Mouse (Mus musculus) spleen, adult 18-20 months (tissue): ENCODE data around the gene Ttc9.

Experiments used
- DNase-seq, 2 experiments: peaks; one replicate each; pipeline ENCODE4 v3.0.0; 2022; ENCODE audit warnings: mixed read lengths in 2 of 2

The Ttc9 gene

DNA sequence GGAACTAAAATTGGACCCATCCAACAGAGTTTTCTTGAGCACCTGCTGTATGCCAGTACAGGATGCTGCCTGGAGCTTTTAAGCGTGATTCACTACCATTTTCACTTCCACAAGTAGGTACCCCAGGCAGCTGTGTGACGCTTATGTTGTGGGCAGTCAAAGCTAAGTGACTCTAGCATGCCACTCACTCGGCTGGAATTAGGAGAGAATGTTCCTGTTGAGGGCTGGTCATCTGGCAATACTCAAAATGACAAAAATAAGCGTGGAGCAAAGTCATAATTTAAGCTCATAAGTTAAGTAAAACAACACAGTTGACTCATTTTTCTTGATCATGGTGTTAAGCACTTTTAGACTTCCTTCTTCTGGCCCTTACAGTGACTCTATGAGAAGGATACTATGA lies 31.0 kb downstream of the Ttc9 start:
- no peak for DNase-seq

GRCm38 (mm10) chr12:81663116-81663515 lies 32.1 kb downstream of the Ttc9 start:
- no peak for DNase-seq

DNA sequence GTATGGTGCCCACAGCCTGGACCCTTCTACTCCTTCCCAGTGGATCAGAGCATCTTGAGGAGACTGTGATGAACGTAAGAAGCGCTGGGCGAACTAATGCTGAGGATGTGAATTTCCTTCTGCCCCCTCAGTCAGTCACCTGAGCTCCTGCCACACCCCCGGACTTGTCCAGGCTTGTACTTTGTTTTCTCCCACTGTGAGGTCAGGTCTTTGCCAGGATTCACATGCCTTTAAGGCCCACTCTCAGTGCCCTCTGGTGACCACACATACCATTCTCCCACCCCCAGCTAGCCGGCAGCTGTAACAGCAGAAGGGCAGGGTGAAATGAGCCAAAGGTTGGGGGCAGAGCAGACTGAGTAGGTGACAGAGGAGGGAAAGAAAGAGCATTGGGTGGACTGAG lies 32.9 kb downstream of the Ttc9 start:
- DNase-seq, result no peak

GRCm38 (mm10) chr12:81668406-81668805 lies 37.4 kb downstream of the Ttc9 start:
- no peak for DNase-seq

- no peak for DNase-seq
These were observed 44.5 kb downstream of the Ttc9 start for GRCm38 (mm10) chr12:81675557-81675956.

DNA sequence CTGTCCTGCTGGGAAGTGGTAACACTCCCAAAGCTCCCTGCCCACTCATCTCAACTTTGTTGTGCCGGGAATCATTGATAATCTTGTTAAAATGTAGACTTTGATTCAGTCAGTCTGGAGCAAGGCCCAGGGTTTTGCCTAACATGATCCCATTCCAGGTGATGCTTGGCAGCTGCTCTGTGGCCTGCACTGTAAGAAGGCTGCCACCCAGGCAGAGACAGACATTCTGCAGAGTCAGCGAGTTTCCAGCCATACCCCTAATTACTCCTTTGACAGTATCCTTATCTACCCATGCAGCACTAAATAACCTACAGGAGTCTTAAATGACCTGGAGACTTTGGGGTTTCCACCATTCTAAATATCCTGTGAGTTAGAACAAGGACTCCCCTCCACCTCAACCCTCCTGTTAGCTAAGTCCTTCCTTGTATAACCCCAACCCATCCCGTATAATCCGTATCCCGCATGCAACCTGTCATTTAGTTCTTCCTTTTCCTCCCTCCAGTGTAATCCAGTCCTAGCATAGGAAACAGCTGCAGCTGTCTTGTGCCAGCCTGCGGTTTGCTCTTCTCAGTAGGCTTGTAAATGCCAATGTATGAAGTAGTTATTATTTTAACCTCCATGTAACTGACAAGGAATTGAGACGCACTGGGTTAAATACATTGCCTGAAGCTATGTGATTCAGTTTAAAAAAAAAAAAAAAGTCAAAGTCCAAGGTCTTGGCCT lies 48.9 kb downstream of the Ttc9 start:
- DNase-seq, result no peak

GRCm38 (mm10) chr12:81683395-81683794 lies 52.3 kb downstream of the Ttc9 start:
- no peak for DNase-seq

DNA sequence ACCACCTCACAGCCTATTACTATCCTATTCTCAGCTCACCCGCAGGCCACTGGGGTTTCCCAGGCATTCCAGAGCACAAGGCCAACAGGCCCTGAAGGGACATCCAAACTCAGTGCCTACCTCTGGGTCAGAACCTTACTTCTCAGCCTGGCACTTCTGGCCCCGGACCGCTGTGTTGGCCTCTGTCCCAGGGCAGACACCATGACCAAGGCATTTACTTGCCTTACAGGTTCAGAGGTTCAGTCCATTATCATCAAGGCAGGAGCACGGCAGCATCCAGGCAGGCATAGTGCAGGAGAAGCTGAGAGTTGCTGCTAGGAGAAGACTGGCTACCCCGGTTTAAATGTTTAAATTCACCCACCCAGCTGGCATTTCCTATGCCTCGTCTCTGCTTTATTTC lies 53.0 kb downstream of the Ttc9 start:
- DNase-seq, result no peak

- DNase-seq, result no peak
These were observed 54.9 kb downstream of the Ttc9 start for GRCm38 (mm10) chr12:81685981-81686380.

- DNase-seq, result no peak
These were observed 55.5 kb downstream of the Ttc9 start for GRCm38 (mm10) chr12:81686406-81687117.

- no peak for DNase-seq
These were observed 56.8 kb downstream of the Ttc9 start for GRCm38 (mm10) chr12:81687873-81688272.

GRCm38 (mm10) chr12:81688537-81688936 lies 57.5 kb downstream of the Ttc9 start:
- no peak for DNase-seq

GRCm38 (mm10) chr12:81689505-81690056 lies 58.5 kb downstream of the Ttc9 start:
- no peak for DNase-seq

GRCm38 (mm10) chr12:81690111-81690510 lies 59.1 kb downstream of the Ttc9 start:
- no peak for DNase-seq

GRCm38 (mm10) chr12:81690751-81691150 lies 59.7 kb downstream of the Ttc9 start:
- no peak for DNase-seq

- DNase-seq, result no peak
These were observed 60.2 kb downstream of the Ttc9 start for GRCm38 (mm10) chr12:81691177-81691730.

DNA sequence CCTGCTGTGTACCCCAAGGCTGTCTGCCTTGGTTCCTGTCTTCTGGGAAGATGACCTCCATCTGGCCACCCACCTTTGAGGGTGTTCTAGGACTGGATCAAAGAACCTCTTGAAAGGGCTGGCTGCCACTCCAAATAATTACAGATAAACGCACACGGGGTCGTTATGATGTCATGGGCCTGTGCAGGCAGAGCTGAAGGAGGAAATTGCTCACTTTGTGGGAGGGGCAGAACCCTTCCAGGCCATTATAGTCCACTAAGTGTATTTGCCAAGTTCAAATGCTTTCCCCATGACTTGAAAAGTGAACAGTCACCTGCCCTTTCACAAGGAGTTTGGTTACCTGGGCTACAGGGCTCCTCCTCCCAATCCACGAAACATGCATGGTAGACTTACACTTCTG lies 67.0 kb downstream of the Ttc9 start:
- DNase-seq, result no peak

DNA sequence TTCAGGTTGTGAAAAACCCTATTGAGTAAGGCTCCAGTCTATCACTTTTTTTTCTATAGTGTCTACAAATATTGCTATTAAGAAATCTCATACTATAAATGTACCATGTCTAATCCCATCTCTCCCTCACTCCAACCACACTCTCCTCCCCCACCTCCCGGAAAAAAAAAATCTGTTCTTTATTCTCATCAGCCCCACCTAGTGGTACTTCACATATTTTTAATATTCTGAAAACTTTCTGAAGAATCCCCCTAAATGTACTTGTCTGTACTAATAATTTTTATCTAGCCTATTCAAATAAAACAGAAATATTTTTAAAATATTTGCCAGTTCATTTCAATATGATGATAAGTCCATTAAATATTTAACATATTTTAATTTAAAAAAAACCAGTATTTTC lies 71.9 kb downstream of the Ttc9 start:
- no peak for DNase-seq

GRCm38 (mm10) chr12:81712618-81713017 lies 81.6 kb downstream of the Ttc9 start:
- DNase-seq, result no peak
